Mouse (Mus musculus): ENCODE measurements around the gene Hdhd5.
A peak's percentile ranks its signal among the peaks of the same experiment; 100 is the strongest.

Gene Hdhd5

GRCm38 (mm10) chr6:120531020-120531965 is at the start of gene Hdhd5:
Gene Hdhd5 (minus strand): TSS chr6:120531319.
- DNase-seq (ENCODE audit: low spot score), result peak; percentile 70

- DNase-seq (ENCODE audit: low spot score), result no peak
These were observed 49.5 kb upstream of the Hdhd5 start for GRCm38 (mm10) chr6:120580713-120581015.

DNA sequence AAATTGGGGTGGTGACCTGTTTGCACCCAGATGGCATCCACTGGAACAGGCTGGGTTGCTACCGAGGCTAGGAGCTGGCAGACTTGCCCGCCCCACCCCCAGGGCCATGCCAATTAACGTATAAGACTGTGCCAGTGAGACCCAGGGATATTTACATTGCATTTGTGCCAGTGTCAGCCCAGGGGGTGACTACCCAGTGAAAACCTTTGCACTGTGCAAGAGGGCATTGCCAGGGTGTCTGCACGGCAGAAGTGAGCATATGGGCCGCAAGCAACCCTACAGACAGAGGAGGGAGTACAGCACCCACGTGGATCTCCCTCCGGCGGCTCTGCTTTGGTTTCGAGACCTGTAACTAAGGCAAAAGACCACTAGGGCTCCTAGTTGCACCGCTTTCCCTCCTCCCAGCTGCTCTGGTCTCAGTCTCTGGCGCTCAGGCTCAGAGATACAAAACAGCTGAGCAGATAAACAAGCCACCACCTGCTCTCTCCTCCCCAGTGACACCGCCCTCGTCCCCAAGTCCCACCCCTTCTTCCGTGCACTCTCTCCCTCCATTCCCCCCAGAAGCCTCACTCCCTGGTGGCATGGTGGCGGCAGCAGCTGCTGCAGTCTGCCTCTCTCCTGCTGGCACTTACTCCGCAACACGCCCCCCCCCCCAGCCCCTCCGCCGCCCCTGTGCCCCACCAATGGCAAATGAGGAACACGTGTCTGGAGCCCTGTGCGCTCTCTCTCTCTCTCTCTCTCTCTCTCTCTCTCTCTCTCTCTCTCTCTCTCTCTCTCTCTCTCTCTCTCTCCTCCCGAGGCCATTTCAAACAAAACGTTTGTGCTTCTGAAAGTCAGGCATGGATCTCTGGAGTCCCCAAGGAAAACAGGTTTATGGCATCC is 49.0 kb upstream of the Hdhd5 start:
- DNase-seq (ENCODE audit: low spot score), result no peak

DNA sequence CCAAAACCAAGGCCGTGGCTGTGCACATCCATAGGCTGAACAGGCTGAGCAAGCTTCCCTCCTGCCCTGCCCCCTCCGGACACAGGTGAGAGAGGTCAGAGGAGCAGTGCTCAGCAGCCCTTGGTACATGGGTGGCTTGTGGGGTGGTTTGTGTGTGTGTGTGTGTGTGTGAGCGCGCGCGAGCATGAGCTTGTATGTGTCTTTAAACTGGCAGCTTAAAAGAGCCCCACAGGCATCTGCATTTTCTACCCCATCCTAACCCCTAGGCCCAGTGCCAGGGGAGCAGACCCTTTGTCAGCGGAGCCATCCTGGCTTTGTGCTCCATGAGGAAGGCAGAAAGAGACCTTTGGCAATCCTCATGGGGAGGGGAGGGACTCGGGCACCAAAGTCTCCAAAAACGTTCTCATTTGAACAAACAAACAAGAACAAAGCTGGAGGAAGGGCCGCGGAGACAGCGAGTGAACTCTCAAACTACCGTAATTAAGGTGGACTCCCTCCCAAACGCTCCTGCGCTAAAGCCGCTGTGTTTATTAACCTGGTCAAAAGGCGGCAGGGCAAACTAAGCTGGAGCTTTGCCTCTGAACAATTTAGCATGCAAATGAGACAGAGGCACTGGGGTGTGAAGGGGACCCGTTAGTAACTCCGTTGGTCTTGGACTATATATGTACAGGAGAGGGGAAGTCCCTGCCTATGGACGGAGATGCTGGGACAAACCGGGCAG is 48.2 kb upstream of the Hdhd5 start:
- DNase-seq (ENCODE audit: low spot score), result no peak

DNA sequence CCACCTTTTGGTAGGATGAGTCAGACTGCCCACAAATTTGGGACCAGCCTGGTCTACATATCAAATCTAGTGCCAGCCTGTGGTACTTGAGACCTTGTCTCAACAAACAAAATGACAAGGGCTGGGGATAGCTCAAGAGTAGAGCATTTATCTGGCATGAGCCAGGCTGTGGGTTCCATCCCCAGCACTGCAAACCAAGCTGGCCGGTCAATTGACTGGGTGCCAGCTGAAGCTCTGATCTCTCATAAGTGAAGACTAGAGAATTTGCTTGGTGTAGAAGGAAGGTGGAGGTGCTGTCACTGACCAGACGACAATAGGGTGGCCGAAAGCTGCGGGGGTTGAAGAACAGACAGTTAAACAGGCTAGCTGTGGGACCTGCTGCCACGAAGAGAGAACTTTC is 47.4 kb upstream of the Hdhd5 start:
- DNase-seq (ENCODE audit: low spot score), result no peak

GRCm38 (mm10) chr6:120572372-120572771 is 41.3 kb upstream of the Hdhd5 start:
- DNase-seq (ENCODE audit: low spot score), result no peak

- DNase-seq (ENCODE audit: low spot score), result no peak
These were observed 37.1 kb upstream of the Hdhd5 start for GRCm38 (mm10) chr6:120568257-120568656.

DNA sequence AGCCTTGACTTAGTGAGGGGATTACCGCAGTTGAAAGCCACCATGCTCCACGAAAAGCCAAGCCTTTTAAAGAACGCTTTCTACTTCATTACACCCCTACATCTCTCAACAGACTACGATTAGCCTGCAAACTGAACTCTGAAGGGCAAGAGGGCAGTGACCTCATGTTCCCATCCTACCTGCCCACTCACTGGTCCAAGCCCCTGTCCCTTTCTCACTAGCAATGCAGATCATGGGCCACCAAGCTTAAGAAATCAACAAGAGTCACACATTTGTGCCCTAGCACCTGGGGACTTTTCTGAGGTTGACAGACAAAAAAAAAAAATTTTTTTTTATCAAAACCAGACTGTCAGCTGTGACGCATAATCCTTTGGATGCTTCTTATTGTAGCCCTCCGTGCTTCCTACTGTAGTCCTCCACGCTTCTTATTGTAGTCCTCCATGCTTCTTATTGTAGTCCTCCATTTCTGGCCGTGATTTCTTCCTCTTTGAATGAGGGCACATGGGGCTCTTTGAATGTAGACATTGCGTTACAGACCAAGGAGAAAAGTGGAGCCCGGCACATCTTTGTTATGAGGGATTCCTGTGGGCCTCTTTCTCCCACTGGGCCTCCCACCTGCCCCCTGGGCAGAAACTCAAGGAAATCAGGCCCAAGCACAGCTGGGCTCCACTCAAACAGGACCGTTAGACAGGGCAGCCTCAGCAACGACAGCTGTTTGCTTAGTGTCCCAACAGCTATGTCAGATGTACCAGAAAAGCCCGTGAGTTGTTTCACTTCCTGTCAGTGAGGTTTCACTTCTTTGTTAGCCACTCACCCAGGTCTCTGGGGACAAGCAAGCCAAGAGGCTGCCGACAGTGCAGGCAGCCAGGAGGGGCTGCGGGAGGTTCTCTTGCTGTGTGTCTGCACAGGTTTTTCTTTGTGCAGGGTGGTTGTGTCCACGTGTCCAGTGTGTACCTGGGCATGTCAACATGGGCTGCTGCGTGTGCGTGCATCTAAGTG is 36.1 kb upstream of the Hdhd5 start:
- DNase-seq (ENCODE audit: low spot score), result no peak

DNA sequence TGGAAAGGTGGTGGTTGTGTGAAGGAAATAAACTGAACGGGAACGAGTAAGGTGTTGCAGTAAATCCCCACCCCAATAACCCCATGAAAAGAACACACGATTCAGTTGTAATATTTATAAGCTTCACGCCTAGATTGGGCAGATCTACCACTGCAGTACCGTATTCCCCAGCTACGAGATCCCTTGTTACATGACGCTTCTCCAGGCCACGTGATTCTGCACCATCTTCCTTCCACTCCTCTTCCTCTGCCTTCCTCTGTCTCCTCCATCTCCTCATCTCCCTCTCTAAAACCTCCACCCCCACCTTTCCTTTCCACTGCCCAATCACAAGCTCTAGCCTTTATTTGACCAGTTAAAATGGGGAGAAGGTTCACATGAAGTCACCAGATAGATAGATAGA is 25.5 kb upstream of the Hdhd5 start:
- no peak for DNase-seq (ENCODE audit: low spot score)

DNA sequence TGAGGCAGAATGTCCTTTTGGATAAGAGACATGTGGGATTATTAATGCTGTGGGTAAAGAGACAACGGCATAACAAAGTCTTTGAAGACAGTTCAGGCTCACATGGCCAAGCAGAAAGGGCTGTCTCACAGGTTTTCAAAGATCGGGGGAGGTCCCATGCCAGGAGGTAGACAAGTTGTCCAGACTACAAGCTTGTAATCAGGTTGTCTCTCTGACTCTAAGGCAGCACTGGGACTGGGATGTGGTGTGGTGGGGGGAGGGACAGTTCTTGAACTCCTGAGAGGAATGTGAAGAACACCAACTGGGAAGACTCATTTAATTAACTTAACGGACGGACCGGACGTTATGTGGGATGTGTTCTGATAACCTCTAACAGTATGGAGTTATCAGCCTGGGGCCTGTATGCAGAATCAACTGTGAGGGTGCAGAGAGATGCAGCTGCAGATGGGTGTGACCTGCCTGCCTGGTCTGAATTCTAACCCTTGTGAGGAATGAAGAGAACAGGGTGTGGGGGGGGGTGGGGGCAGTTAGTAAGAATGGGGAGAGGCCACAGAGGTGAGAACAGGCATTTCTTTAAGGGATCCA is 25.0 kb upstream of the Hdhd5 start:
- DNase-seq (ENCODE audit: low spot score), result no peak

GRCm38 (mm10) chr6:120555152-120555551 is 24.0 kb upstream of the Hdhd5 start:
- no peak for DNase-seq (ENCODE audit: low spot score)

DNA sequence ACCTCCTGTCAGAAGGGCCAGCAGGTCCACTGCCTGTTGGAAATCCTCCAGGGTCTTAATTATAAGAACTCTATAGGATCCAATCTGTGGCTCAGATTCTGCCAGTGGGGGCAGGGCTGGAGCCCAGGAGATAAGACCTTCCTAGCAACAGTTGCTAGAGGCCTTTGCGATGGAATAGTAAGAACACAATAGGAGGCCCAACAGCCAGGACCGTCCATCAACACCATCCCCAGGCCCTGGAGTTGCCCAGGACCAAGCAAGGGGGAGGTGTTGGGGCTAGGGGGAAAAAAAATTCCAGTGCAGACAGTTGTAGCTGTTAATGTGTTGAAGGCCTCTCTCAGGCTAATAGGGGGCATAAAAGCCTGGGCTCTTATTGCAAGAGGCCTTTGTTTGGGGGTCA is 19.1 kb upstream of the Hdhd5 start:
- no peak for DNase-seq (ENCODE audit: low spot score)

GRCm38 (mm10) chr6:120548581-120548980 is 17.5 kb upstream of the Hdhd5 start:
- no peak for DNase-seq (ENCODE audit: low spot score)

DNA sequence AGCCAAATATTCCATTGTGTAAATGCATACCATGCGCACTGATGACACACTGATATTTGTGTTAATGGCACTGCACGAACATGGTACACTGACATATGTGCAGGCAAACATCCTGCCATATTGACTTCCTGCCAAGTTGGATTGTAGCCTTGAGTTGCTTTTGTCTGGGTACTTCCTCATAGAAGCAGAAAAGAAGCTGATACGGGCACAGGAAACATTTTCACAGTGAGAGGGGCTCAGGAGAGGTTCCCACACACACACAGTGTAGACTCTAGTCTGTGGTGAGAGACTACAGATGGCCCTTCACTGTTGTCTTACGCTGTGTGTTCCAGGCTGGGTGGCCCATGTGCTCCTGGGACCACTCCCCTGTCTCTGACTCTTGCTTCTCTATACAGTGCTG is 15.9 kb upstream of the Hdhd5 start:
- no peak for DNase-seq (ENCODE audit: low spot score)

GRCm38 (mm10) chr6:120546292-120546691 is 15.2 kb upstream of the Hdhd5 start:
- DNase-seq (ENCODE audit: low spot score), result no peak

- no peak for DNase-seq (ENCODE audit: low spot score)
These were observed 10.9 kb upstream of the Hdhd5 start for GRCm38 (mm10) chr6:120542061-120542460.

DNA sequence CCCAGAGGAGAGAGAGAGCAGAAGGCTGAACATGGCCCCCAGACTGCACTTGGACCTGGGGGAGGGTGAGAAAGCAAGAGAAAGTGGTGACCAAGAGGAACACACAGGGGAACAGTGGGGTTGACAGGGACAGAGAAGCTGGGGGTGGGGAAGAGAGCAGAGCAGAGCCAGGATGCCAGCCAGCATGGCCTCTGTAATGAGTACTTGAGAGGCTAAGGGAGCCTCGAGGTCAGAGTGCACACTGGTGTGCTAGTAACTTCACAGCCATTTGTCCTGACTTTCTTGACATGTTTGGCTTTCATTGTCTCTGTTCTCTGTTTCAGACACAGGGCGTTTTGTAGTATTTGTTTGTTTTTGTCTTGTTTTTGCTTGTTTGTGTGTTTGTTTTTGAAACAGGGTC is 10.3 kb upstream of the Hdhd5 start:
- no peak for DNase-seq (ENCODE audit: low spot score)

- no peak for DNase-seq (ENCODE audit: low spot score)
These were observed 8.7 kb upstream of the Hdhd5 start for GRCm38 (mm10) chr6:120539781-120540231.

DNA sequence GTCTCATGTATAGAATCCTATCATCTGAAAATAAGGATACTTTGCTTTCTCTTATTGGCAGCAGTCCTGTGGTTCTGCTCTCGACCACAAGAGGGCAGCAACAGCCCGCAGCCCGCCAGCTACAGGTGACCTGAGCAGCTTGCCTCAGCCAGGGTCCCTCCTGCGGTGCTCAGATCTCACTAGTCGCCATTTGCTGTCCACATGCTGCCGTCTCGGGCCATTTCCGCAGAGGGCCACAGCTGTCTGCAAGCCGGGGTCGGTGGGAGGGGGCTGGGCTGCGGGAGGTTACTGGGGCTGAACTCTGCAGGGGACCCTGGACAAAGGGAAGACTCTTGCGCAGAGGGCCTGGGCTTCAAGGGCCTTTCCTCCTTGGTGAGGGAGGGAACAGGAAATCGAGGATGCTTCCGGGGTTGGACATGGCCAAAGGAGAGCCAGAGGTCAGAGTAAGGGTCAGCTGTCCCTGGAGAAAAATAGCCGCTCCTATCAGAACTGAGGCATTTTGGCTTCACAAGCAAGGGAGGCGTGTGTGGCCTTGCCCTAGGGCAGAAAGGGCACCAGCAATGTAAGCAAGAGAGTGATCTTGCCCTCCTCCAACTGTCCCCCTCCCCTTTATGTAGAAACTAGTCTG is 8.1 kb upstream of the Hdhd5 start:
- DNase-seq (ENCODE audit: low spot score), result no peak

DNA sequence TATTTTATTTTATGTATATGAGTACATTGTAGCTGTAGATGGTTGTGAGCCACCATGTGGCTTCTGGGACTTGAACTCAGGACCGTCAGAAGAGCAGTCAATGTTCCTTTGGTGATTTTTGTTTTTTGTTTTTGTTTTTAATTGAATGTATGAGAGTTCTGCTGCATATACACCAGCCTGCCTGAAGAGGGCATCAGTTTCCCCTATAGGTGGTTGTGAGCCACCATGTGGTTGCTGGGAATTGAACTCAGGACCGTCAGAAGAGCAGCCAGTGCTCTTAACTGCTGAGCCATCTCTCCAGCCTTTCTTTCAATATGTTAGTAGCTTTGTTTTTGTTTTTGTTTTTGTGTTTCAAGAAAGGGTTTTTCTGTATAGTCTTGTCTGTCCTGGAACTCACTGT is 5.2 kb upstream of the Hdhd5 start:
- no peak for DNase-seq (ENCODE audit: low spot score)
